Mouse (Mus musculus): Measurements from ENCODE around the gene Lnx2. TPM values are rescaled to one million over a fixed set of nuclear protein-coding genes. Genes with fewer than 3 reads are reported as not detected.

The Lnx2 gene
- total and polyA plus RNA-seq, 3 experiments, result 20.3 to 30.1 (median 22.9) TPM

DNA sequence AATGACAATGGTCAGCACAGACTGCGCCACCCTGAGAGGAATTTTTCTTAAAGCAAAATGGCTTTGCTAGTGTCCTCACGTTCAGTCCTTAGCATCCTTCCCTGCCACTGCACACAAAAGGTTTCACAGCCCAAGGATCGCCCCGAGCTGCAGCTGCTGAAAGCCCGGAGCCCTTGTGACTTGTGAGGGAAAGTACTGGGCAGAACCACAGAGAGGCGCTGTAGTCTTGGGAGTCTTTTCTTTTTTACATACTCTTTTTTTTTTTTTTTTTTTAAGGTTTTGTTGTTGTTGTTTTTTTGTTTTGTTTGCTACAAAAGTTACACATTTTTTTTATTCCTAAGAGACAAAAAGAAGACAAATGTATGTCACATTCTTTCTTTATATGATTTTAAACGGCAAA lies 38.4 kb upstream of the Lnx2 start:
- no peak for DNase-seq (ENCODE audit: extremely low read depth)
- Histone ChIP-seq H3K79me2 (replicated peaks; ENCODE audit: control insufficient read depth, extremely low read depth, insufficient read depth, poor library complexity, severe bottlenecking) (no peaks in the 10 kb centered on the region), H3K4me2 (ENCODE audit: insufficient read depth, low read depth, poor library complexity, severe bottlenecking) (no peak overlapping the region), H3K27me3 (replicated peaks) (no peaks in the 10 kb centered on the region), H3K4me3 (replicated peaks in 1 of 3; ENCODE audit: low read depth in 2 of 3, low read length in 2 of 3, poor library complexity in 1 of 3) (no peak overlapping the region), H3K9ac (ENCODE audit: insufficient read depth, low read depth) (no peak overlapping the region), H3K27ac (ENCODE audit: insufficient read depth, low read depth) (no peak overlapping the region), H3K36me3 (replicated peaks in 1 of 2; ENCODE audit: control insufficient read depth in 1 of 2, insufficient read depth in 1 of 2, low read length in 1 of 2) (peaks cover 19 to 32% of the 10 kb centered on the region in 2 experiments), H3K4me1 (ENCODE audit: control insufficient read depth in 1 of 2, insufficient read depth in 2 of 2) (no peaks in the 10 kb centered on the region), H3K9me3 (replicated peaks; ENCODE audit: low read length) (peaks cover 30% of the 10 kb centered on the region)
- in situ Hi-C loops (cut with MboI; ENCODE audit: low pct_ligation_motif_present, low pct_unique_long_range_greater_than_20kb, low sequenced_read_pairs) (no loop called here), dilution Hi-C loops (cut with MboI; ENCODE audit: extremely low pct_ligation_motif_present, extremely low pct_unique_long_range_greater_than_20kb, low sequenced_read_pairs) (no loop called here)
- TF ChIP-seq IRF4 (IDR thresholded peaks at IDR 0.05; ENCODE audit: low read depth, low read length) (no peak), USF1 (IDR thresholded peaks at IDR 0.05; ENCODE audit: low read depth, low read length) (no peak), BHLHE40 (IDR thresholded peaks at IDR 0.05; ENCODE audit: low read depth, low read length) (no peak), MAX (IDR thresholded peaks at IDR 0.05; ENCODE audit: low read length) (no peak), ELF1 (IDR thresholded peaks at IDR 0.05; ENCODE audit: low read depth, low read length) (no peak), SMC3 (IDR thresholded peaks at IDR 0.05; ENCODE audit: low read depth, low read length) (no peak), ZMIZ1 (IDR thresholded peaks at IDR 0.05; ENCODE audit: low read depth, low read length) (no peak), CTCF (conservative IDR thresholded peaks at IDR 0.05 in 1 of 2, IDR thresholded peaks at IDR 0.05 in 1 of 2; ENCODE audit: low read depth in 2 of 2, low read length in 2 of 2) (peak in 1 of 2 experiments; percentile 12; a peak in 1 of 4 replicates), ZNF384 (IDR thresholded peaks at IDR 0.05; ENCODE audit: low read depth, low read length) (peak; percentile 32; the same call in 1 of the 2 replicates), PAX5 (IDR thresholded peaks at IDR 0.05; ENCODE audit: low read length) (no peak), MXI1 (IDR thresholded peaks at IDR 0.05; ENCODE audit: low read depth, low read length) (no peak)

DNA sequence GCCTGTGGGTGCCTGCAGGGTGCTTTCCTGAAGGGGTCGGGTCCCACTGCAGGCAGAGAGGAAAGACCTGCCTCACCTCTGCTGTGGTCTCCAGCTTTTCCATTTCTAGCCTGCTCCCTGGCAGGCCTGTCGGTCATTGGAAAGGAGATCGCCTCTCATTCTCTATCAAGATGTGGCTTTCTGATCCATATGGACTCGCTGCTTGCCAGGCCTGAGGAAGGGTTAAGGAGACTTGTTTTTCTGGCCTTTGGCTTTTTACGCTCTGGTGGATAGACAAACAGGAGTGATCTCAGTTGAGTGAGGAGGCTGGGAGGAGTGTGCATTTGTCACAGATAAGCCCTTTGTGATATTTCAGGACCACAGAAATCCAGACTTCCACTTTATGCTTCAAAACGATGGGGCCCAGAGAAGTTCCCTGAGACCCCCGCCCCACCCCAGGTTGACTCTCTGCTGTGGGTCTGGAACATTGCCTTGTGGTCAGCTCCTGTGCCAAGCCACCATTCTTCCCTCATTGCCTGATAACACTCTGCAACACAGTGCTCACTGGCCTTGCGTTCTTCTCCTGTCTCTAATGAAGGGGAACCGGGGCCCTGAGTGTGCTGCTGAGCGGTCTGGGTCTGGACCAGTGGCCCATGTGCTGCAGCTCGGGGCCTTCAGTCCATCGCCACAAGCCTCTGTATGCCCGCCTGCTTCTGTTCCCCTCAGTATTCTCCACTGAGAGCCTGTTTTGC lies 32.6 kb upstream of the Lnx2 start:
- H3K4me2 ChIP-seq (ENCODE audit: insufficient read depth, low read depth, poor library complexity, severe bottlenecking), result no peak overlapping the region
- no peaks in the 10 kb centered on the region for H3K79me2 ChIP-seq (replicated peaks; ENCODE audit: control insufficient read depth, extremely low read depth, insufficient read depth, poor library complexity, severe bottlenecking)
- no peak overlapping the region for H3K9ac ChIP-seq (ENCODE audit: insufficient read depth, low read depth)
- no peak overlapping the region for H3K27ac ChIP-seq (ENCODE audit: insufficient read depth, low read depth)
- TF ChIP-seq POLR2AphosphoS2 (IDR thresholded peaks at IDR 0.05; ENCODE audit: low read depth, low read length), result no peak
- TF ChIP-seq E2F4 (IDR thresholded peaks at IDR 0.05; ENCODE audit: insufficient replicate concordance, low read depth, low read length), result no peak
- TF ChIP-seq ZNF384 (IDR thresholded peaks at IDR 0.05; ENCODE audit: low read depth, low read length), result no peak
- no peak for TF ChIP-seq MXI1 (IDR thresholded peaks at IDR 0.05; ENCODE audit: low read depth, low read length)
- no peak for TF ChIP-seq RCOR1 (conservative IDR thresholded peaks at IDR 0.05; ENCODE audit: low read depth, low read length)
- no peak for TF ChIP-seq MAX (IDR thresholded peaks at IDR 0.05; ENCODE audit: low read length)
- TF ChIP-seq IRF4 (IDR thresholded peaks at IDR 0.05; ENCODE audit: low read depth, low read length), result no peak
- TF ChIP-seq MEF2A (IDR thresholded peaks at IDR 0.05; ENCODE audit: borderline replicate concordance, low read depth, low read length), result no peak
- no peak for TF ChIP-seq TBP (conservative IDR thresholded peaks at IDR 0.05; ENCODE audit: low read depth, low read length)
- TF ChIP-seq NRF1 (IDR thresholded peaks at IDR 0.05; ENCODE audit: low read depth, low read length), result no peak
- no peak for TF ChIP-seq RAD21 (IDR thresholded peaks at IDR 0.05; ENCODE audit: low read depth, low read length)
- no peak for TF ChIP-seq ELF1 (IDR thresholded peaks at IDR 0.05; ENCODE audit: low read depth, low read length)
- no peak for TF ChIP-seq SMC3 (IDR thresholded peaks at IDR 0.05; ENCODE audit: low read depth, low read length)
- TF ChIP-seq SIN3A (IDR thresholded peaks at IDR 0.05; ENCODE audit: low read length), result no peak
- no peak for TF ChIP-seq ZKSCAN1 (IDR thresholded peaks at IDR 0.05; ENCODE audit: borderline replicate concordance, low read depth, low read length)
- TF ChIP-seq POLR2A (IDR thresholded peaks at IDR 0.05; ENCODE audit: low read depth, low read length), result no peak
- no peak for TF ChIP-seq JUND (conservative IDR thresholded peaks at IDR 0.05; ENCODE audit: low read depth, low read length)
- TF ChIP-seq BHLHE40 (IDR thresholded peaks at IDR 0.05; ENCODE audit: low read depth, low read length), result no peak
- TF ChIP-seq MAFK (IDR thresholded peaks at IDR 0.05; ENCODE audit: insufficient replicate concordance, low read length), result no peak
- H3K4me3 ChIP-seq (replicated peaks in 1 of 3; ENCODE audit: low read depth in 2 of 3, low read length in 2 of 3, poor library complexity in 1 of 3), result no peak overlapping the region
- no peaks in the 10 kb centered on the region for H3K27me3 ChIP-seq (replicated peaks)
- H3K4me1 ChIP-seq (ENCODE audit: control insufficient read depth in 1 of 2, insufficient read depth in 2 of 2), result no peaks in the 10 kb centered on the region
- H3K9me3 ChIP-seq (replicated peaks; ENCODE audit: low read length), result peaks cover 31% of the 10 kb centered on the region
- in situ Hi-C loops (cut with MboI; ENCODE audit: low pct_ligation_motif_present, low pct_unique_long_range_greater_than_20kb, low sequenced_read_pairs) (no loop called here), dilution Hi-C loops (cut with MboI; ENCODE audit: extremely low pct_ligation_motif_present, extremely low pct_unique_long_range_greater_than_20kb, low sequenced_read_pairs) (no loop called here)
- peaks cover 57 to 89% of the 10 kb centered on the region in 2 experiments for H3K36me3 ChIP-seq (replicated peaks in 1 of 2; ENCODE audit: control insufficient read depth in 1 of 2, insufficient read depth in 1 of 2, low read length in 1 of 2)
- no peak for DNase-seq (ENCODE audit: extremely low read depth)
